Mouse (Mus musculus) G1E (cell line): Measurements from ENCODE around the gene Cxcl5. TPM values are rescaled to one million over a fixed set of nuclear protein-coding genes. Genes with fewer than 3 reads are reported as not detected.
A peak's percentile ranks its signal among the peaks of the same experiment; 100 is the strongest.

Source experiments
- ATAC-seq: 2 replicates; pipeline ENCODE4 v1.8.0; 2016; ENCODE audit warnings: mild to moderate bottlenecking; ENCODE audit not compliant: insufficient number of reproducible peaks, poor library complexity, low FRiP score, severe bottlenecking; ENCODE audit errors: extremely low read depth
- DNase-seq: peaks from one replicate; pipeline ENCODE4 v3.0.0; 2012; ENCODE audit warnings: low spot score
- H3K27me3 ChIP-seq: 2 replicates; pipeline ENCODE4 v1.6.1; 2012; ENCODE audit warnings: mild to moderate bottlenecking, low read length, inconsistent platforms; ENCODE audit not compliant: insufficient read depth
- H3K36me3 ChIP-seq: replicated peaks from 2 replicates; pipeline ENCODE3; 2012; ENCODE audit warnings: mild to moderate bottlenecking, inconsistent platforms
- H3K4me1 ChIP-seq: 2 replicates; pipeline ENCODE4 v1.6.1; 2012; ENCODE audit warnings: low read depth, low read length, inconsistent platforms, mixed read lengths; ENCODE audit not compliant: insufficient read depth
- H3K4me3 ChIP-seq: 2 replicates; pipeline ENCODE4 v1.5.1; 2012; ENCODE audit warnings: low read depth, mild to moderate bottlenecking, inconsistent platforms, low read length, moderate library complexity, mixed read lengths
- H3K9me3 ChIP-seq: replicated peaks from 2 replicates; pipeline ENCODE4 v1.6.1; 2012; ENCODE audit warnings: inconsistent platforms
- CTCF ChIP-seq: IDR thresholded peaks from 2 replicates; pipeline ENCODE4 v1.5.1; 2012; ENCODE audit warnings: low read depth, low read length, inconsistent platforms, mixed read lengths
- GATA1 ChIP-seq: IDR thresholded peaks from 2 replicates; pipeline ENCODE4 v1.6.1; 2012; ENCODE audit warnings: borderline replicate concordance, low read length, inconsistent platforms, mixed read lengths
- GATA2 ChIP-seq: IDR thresholded peaks from 2 replicates; pipeline ENCODE4 v1.6.1; 2012; ENCODE audit warnings: low read depth, low read length, inconsistent platforms, borderline replicate concordance
- POLR2AphosphoS5 ChIP-seq: IDR thresholded peaks from 2 replicates; pipeline ENCODE4 v1.6.1; 2012; ENCODE audit warnings: low read depth, low read length, inconsistent platforms; ENCODE audit not compliant: insufficient replicate concordance
- TAL1 ChIP-seq: conservative IDR thresholded peaks from 2 replicates; pipeline ENCODE4 v1.6.1; 2012; ENCODE audit warnings: low read depth, low read length, inconsistent platforms, mixed read lengths
- polyA plus RNA-seq: library from polyadenylated mRNA; stranded (reverse); fragments of >175 nt; gene quantifications from 2 replicates; pipeline ENCODE4 v1.2.3, GENCODE M21; 2012
- total RNA-seq, 2 experiments: library from RNA; stranded (forward) in 1 of 2; stranded (reverse) in 1 of 2; fragments of 200-1000 nt in 1 of 2; fragments of >200 nt in 1 of 2; fragmentation: Nextera tagmentation in 1 of 2; gene quantifications; 2 replicates each; pipeline ENCODE4 v1.2.3; 2014 to 2017

Cxcl5 gene
- total and polyA plus RNA-seq, 3 experiments, result not detected

DNA sequence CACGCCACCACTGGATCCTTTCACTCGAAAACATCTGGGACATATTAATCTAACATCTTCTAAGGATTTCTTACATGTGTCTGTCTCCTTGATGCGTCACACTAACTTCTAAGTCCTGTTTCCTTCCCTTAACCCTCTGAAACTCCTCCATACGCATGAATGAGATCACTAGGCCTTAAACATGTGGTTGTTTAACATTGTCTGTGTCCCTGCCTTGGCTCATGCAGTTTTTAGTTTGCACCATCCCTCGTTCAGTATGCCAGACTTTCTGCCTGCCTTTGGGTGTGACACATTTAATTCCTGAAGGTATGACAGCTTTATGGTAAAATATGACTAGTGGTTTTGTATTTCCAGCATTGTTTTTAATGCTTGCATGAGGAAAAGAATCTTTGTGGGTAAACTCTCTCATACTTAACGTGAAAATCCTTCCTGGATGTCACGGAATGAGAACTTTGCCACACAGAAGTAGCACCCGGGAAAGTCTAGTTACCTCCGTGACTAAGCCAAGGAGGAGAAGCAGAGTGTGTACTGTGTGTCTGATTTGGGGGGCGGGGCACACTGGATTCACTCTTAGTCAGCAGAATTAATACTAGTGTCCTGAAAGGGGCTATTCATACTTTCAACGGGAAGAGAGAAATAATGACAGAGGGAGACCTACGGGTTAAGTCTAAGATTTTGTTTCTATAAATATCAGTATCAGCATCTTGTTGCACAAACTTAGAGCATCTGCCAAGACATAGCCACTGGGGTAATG is 4.9 kb downstream of the Cxcl5 start:
- TF ChIP-seq CTCF, result no peak
- no peak for TF ChIP-seq TAL1
- TF ChIP-seq GATA1, result no peak
- no peak for TF ChIP-seq GATA2
- TF ChIP-seq POLR2AphosphoS5, result no peak
- DNase-seq, result no peak
- Histone ChIP-seq H3K9me3 (no peaks in the 10 kb centered on the region; the same call in 1 of the 2 replicates), H3K27me3 (no peaks in the 10 kb centered on the region), H3K36me3 (no peaks in the 10 kb centered on the region), H3K4me3 (no peak overlapping the region), H3K4me1 (peaks cover 59% of the 10 kb centered on the region)
- no peak for ATAC-seq

DNA sequence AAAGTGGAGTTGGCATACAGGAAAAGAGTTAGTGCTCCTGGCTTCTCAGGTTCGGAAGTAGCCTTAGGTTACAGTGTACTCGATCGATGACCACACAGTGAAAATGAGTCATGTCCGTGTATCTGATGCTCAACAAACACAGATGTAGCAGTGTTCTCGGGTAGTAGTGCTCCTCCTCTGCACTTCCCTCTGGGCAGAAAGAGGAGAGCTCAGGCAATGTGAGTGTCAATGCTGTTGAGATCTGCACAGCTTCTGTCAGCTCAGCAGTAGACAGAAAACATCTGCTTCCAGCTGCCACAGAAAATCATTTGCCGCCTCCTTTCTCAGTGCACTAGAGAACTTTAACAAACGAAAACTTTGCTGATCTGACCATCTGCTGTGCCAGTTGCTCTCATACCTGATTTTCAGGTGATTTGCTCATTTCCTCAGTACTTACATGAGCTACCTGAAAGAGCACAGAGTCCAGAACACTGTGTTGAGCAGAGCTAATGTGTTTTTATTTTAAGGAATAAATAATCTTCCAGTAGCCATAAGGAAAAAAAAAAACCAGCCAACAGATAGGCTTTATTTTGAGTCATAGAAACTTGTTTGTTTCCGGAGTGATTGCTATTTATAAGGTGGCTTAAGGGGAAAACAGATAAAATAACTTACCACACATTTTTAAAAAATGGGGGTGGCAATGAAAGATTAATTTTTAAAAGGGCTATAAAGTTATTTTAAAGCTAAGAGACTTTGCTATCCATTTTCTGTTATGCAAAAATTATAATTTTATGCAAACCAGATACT is 6.9 kb downstream of the Cxcl5 start:
- no peaks in the 10 kb centered on the region for H3K36me3 ChIP-seq
- no peak overlapping the region for H3K4me3 ChIP-seq
- TF ChIP-seq CTCF (no peak), POLR2AphosphoS5 (no peak), TAL1 (no peak), GATA1 (no peak), GATA2 (no peak)
- ATAC-seq (peak; percentile 66), DNase-seq (no peak)
- H3K9me3 ChIP-seq, result no peaks in the 10 kb centered on the region
- peaks cover 50% of the 10 kb centered on the region for H3K4me1 ChIP-seq
- H3K27me3 ChIP-seq, result no peaks in the 10 kb centered on the region

DNA sequence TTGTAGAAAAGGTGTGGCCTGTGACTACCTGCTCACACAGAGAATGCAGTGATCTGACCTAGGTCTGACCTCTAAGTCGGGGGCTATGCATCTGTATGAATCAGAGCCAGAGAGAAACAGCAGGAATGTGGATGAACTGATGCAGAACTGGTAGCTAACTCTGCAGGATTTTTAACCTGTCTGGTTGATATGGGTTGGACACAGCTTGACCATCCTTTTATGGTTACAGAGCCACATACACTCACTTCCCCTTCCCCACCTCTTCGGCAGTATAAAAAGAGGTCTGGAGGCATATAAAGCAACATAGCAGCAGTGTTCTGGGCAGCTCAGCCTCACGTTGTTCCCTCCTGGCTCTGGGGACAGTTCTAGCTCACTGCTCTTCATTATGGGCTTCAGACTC is 9.1 kb downstream of the Cxcl5 start, which contains the start of gene Ppbp:
TSS of gene Ppbp (plus strand) at position 301 of the 400 bp plus-strand sequence.
- H3K4me1 ChIP-seq, result peaks cover 60% of the 10 kb centered on the region

DNA sequence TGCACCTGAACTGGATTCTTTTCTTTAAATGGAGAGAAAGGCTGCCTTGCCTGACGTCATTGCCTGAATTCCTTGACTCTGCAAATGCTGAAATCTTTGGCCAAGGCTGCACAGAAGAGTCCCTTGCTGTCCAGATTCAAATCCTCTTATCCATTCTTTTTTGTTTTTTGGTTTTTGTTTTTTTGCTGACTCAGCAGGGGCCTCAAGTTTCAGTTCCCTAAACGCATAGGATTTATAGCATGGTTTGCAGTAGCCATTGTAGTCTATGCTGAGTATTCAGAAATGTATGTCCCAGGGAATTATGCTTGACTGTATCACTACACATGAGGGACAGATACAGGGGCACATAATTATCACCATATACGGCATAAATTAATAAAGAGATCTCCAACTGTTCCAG is 12.2 kb downstream of the Cxcl5 start:
- Histone ChIP-seq H3K9me3 (no peaks in the 10 kb centered on the region), H3K4me3 (no peak overlapping the region), H3K27me3 (no peaks in the 10 kb centered on the region), H3K36me3 (no peaks in the 10 kb centered on the region), H3K4me1 (peaks cover 59% of the 10 kb centered on the region)
- no peak for TF ChIP-seq GATA1
- no peak for TF ChIP-seq POLR2AphosphoS5
- no peak for TF ChIP-seq CTCF
- ATAC-seq (no peak), DNase-seq (no peak)

More for the DNA sequence above, 9.1 kb downstream of the Cxcl5 start, which contains the start of gene Ppbp:
- ATAC-seq (no peak), DNase-seq (no peak)
- H3K27me3 ChIP-seq, result no peaks in the 10 kb centered on the region
- H3K9me3 ChIP-seq, result no peaks in the 10 kb centered on the region
- TF ChIP-seq GATA2 (no peak), GATA1 (no peak), TAL1 (no peak), POLR2AphosphoS5 (no peak), CTCF (no peak)
- H3K4me3 ChIP-seq, result no peak within 1 kb of the TSS
- H3K36me3 ChIP-seq, result no peaks in the 10 kb centered on the region

DNA sequence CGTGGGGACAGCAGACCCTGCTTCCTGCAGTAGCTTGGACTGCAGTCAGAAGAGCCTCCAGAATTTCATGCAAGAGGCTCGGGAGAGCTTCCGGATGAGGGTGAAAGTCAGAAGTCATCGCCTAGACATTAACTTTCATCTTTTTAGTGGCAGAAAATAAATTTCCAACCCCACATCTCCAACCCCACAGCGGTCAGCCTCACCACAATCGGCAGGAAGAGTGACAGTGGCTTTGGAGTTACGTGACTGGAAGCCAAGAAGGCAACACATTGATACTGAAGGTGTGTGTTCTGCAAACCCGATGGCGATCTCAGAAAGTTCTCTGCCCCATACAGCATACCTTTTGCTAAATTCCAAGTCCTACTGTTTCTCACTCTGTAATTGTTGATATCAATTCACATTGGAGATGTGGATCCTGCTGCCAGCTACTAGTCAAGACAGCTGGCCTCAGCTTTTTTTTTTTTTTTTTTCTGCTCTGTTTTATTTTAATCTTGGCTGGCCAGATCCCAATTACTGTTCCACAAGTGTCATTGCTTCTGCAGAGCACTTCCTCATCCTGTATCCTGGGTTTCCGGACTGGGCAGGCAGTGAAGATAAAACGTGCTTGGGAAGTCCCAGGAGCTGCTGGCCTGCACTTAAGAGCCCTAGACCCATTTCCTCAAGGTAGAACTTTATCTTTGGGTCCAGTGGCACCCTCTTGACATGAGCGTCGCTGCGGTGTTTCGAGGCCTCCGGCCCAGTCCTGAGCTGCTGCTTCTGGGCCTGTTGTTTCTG is 12.9 kb downstream of the Cxcl5 start, which contains the start of gene Pf4:
TSS of gene Pf4 (plus strand) at position 556 of the 774 bp plus-strand sequence.
- no peaks in the 10 kb centered on the region for H3K27me3 ChIP-seq
- H3K4me1 ChIP-seq, result peaks cover 63% of the 10 kb centered on the region
- no peaks in the 10 kb centered on the region for H3K36me3 ChIP-seq
- DNase-seq (peak; percentile 10), ATAC-seq (peak; percentile 30; the same call in 1 of the 2 replicates)
- H3K4me3 ChIP-seq, result peak within 1 kb of the TSS; percentile 44; the same call in 1 of the 2 replicates
- no peaks in the 10 kb centered on the region for H3K9me3 ChIP-seq
- TF ChIP-seq CTCF (no peak), TAL1 (peak; percentile 45)

DNA sequence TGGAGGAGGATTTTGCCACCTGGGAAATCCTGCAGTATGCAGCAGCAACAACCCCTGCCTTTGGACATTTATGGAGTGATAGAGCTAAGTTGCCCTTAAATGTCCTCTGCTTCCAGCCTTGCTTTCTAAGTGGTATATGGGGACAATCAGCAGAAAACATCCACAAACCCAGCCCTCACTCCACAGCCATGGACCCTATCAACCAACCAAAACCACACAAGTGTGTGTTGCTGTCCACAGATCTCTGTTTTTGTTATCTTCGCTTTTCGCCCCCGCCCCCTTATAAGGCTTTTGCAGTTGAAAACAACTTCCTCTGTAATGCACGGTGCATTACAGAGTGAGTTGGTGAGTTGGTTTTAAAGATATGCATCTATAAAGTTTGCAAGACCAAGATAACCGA is 16.4 kb downstream of the Cxcl5 start:
- H3K27me3 ChIP-seq, result no peaks in the 10 kb centered on the region
- H3K36me3 ChIP-seq, result no peaks in the 10 kb centered on the region
- no peaks in the 10 kb centered on the region for H3K9me3 ChIP-seq
- TF ChIP-seq TAL1 (peak; percentile 50), CTCF (no peak), POLR2AphosphoS5 (no peak)
- H3K4me1 ChIP-seq, result peaks cover 64% of the 10 kb centered on the region
- H3K4me3 ChIP-seq, result no peak overlapping the region; the same call in 1 of the 2 replicates
- DNase-seq, result peak; percentile 69
- peak; percentile 87 for ATAC-seq
